Mouse (Mus musculus) CH12.LX (cell line): ENCODE data around the gene Cox14. TPM values are rescaled to one million over a fixed set of nuclear protein-coding genes. Genes with fewer than 3 reads are reported as not detected.
A peak's percentile ranks its signal among the peaks of the same experiment; 100 is the strongest.

Experiments
- DNase-seq: peaks from one replicate; pipeline ENCODE4 v3.0.0-alpha.2; 2013; ENCODE audit errors: extremely low read depth
- H3K27ac ChIP-seq: 2 replicates; pipeline ENCODE4 v1.5.1; 2012; ENCODE audit warnings: low read depth, mild to moderate bottlenecking, control low read depth, moderate library complexity; ENCODE audit not compliant: insufficient read depth
- H3K27me3 ChIP-seq: replicated peaks from 2 replicates; pipeline ENCODE3; 2012; ENCODE audit warnings: inconsistent platforms
- H3K36me3 ChIP-seq, 2 experiments: replicated peaks in 1 of 2; 2 replicates each; pipeline versions ENCODE3 to v1.6.1; 2012; ENCODE audit warnings: inconsistent platforms in 1 of 2, low read length in 1 of 2, mild to moderate bottlenecking in 1 of 2, mixed read lengths in 1 of 2, moderate library complexity in 1 of 2; ENCODE audit not compliant: control insufficient read depth in 1 of 2, insufficient read depth in 1 of 2
- H3K4me1 ChIP-seq, 2 experiments: 2 replicates each; pipeline ENCODE4 v1.6.1; 2012; ENCODE audit warnings: inconsistent platforms in 1 of 2, moderate library complexity in 1 of 2; ENCODE audit not compliant: insufficient read depth in 2 of 2, control insufficient read depth in 1 of 2
- H3K4me2 ChIP-seq: 2 replicates; pipeline ENCODE4 v1.6.1; 2012; ENCODE audit warnings: low read depth, mild to moderate bottlenecking, control low read depth; ENCODE audit not compliant: poor library complexity, insufficient read depth, severe bottlenecking
- H3K4me3 ChIP-seq, 3 experiments: fragments of 150-350 bp in 1 of 3; sonication (generic) in 1 of 3; replicated peaks in 1 of 3; 2 replicates each; pipeline versions ENCODE3 to v1.5.1; 2011 to 2012; ENCODE audit warnings: low read depth in 2 of 3, low read length in 2 of 3, mild to moderate bottlenecking in 2 of 3, moderate library complexity in 2 of 3, control low read depth in 1 of 3, improper control_type of control experiment in 1 of 3, inconsistent platforms in 1 of 3, mixed read lengths in 1 of 3; ENCODE audit not compliant: poor library complexity in 1 of 3
- H3K79me2 ChIP-seq: replicated peaks from 2 replicates; pipeline ENCODE4 v1.6.1; 2012; ENCODE audit warnings: mild to moderate bottlenecking, moderate library complexity; ENCODE audit not compliant: control insufficient read depth, poor library complexity, insufficient read depth, severe bottlenecking; ENCODE audit errors: extremely low read depth
- H3K9ac ChIP-seq: 2 replicates; pipeline ENCODE4 v1.6.1; 2012; ENCODE audit warnings: low read depth, mild to moderate bottlenecking, control low read depth, moderate library complexity; ENCODE audit not compliant: insufficient read depth
- H3K9me3 ChIP-seq: replicated peaks from 2 replicates; pipeline ENCODE3; 2012; ENCODE audit warnings: low read length, inconsistent platforms, mixed read lengths
- BHLHE40 ChIP-seq: IDR thresholded peaks from 2 replicates; pipeline ENCODE4 v1.6.1; 2011; ENCODE audit warnings: mild to moderate bottlenecking, low read depth, low read length, improper control_type of control experiment
- CHD2 ChIP-seq: IDR thresholded peaks from 2 replicates; pipeline ENCODE4 v1.6.1; 2011; ENCODE audit warnings: low read length, improper control_type of control experiment
- CTCF ChIP-seq, 2 experiments: IDR thresholded peaks in 1 of 2; conservative IDR thresholded peaks in 1 of 2; 2 replicates each; pipeline ENCODE4 v1.5.1; 2011 to 2012; ENCODE audit warnings: low read depth in 2 of 2, low read length in 2 of 2, improper control_type of control experiment in 1 of 2, inconsistent platforms in 1 of 2, mild to moderate bottlenecking in 1 of 2, moderate library complexity in 1 of 2
- E2F4 ChIP-seq: IDR thresholded peaks from 2 replicates; pipeline ENCODE4 v1.6.1; 2011; ENCODE audit warnings: low read depth, low read length, improper control_type of control experiment; ENCODE audit not compliant: insufficient replicate concordance
- ETS1 ChIP-seq: conservative IDR thresholded peaks from 2 replicates; pipeline ENCODE4 v1.6.1; 2012; ENCODE audit warnings: low read depth, mild to moderate bottlenecking, inconsistent platforms, low read length, improper control_type of control experiment, moderate library complexity
- GABPA ChIP-seq: IDR thresholded peaks from 2 replicates; pipeline ENCODE4 v1.6.1; 2012; ENCODE audit warnings: low read depth, low read length, improper control_type of control experiment, inconsistent platforms; ENCODE audit not compliant: insufficient replicate concordance
- HCFC1 ChIP-seq: IDR thresholded peaks from 2 replicates; pipeline ENCODE4 v1.6.1; 2012; ENCODE audit warnings: low read depth, mild to moderate bottlenecking, inconsistent platforms, low read length, improper control_type of control experiment
- IRF4 ChIP-seq: IDR thresholded peaks from 2 replicates; pipeline ENCODE4 v1.6.1; 2014; ENCODE audit warnings: low read depth, mild to moderate bottlenecking, inconsistent platforms, low read length, improper control_type of control experiment
- MAFK ChIP-seq: IDR thresholded peaks from 2 replicates; pipeline ENCODE4 v1.6.1; 2011; ENCODE audit warnings: low read length, improper control_type of control experiment; ENCODE audit not compliant: insufficient replicate concordance
- MYC ChIP-seq: IDR thresholded peaks from 2 replicates; pipeline ENCODE4 v1.6.1; 2011; ENCODE audit warnings: low read depth, mild to moderate bottlenecking, improper control_type of control experiment, low read length
- PAX5 ChIP-seq: IDR thresholded peaks from 2 replicates; pipeline ENCODE4 v1.6.1; 2012; ENCODE audit warnings: low read length, inconsistent platforms, mixed read lengths
- POLR2A ChIP-seq: IDR thresholded peaks from 2 replicates; pipeline ENCODE4 v1.6.1; 2011; ENCODE audit warnings: low read depth, mild to moderate bottlenecking, improper control_type of control experiment, low read length
- RAD21 ChIP-seq: IDR thresholded peaks from 2 replicates; pipeline ENCODE4 v1.6.1; 2011; ENCODE audit warnings: low read depth, mild to moderate bottlenecking, low read length, improper control_type of control experiment, moderate library complexity
- RCOR1 ChIP-seq: conservative IDR thresholded peaks from 2 replicates; pipeline ENCODE4 v1.6.1; 2012; ENCODE audit warnings: low read depth, mild to moderate bottlenecking, inconsistent platforms, low read length, improper control_type of control experiment
- SIN3A ChIP-seq: IDR thresholded peaks from 2 replicates; pipeline ENCODE4 v1.6.1; 2012; ENCODE audit warnings: low read length, improper control_type of control experiment, inconsistent platforms
- SMC3 ChIP-seq: IDR thresholded peaks from 2 replicates; pipeline ENCODE4 v1.6.1; 2011; ENCODE audit warnings: low read depth, low read length, improper control_type of control experiment
- TBP ChIP-seq: conservative IDR thresholded peaks from 2 replicates; pipeline ENCODE4 v1.6.1; 2011; ENCODE audit warnings: low read depth, low read length, improper control_type of control experiment
- TCF12 ChIP-seq: IDR thresholded peaks from 2 replicates; pipeline ENCODE4 v1.6.1; 2014; ENCODE audit warnings: low read depth, mild to moderate bottlenecking, inconsistent platforms, low read length, improper control_type of control experiment
- USF1 ChIP-seq: IDR thresholded peaks from 2 replicates; pipeline ENCODE4 v1.6.1; 2014; ENCODE audit warnings: low read depth, mild to moderate bottlenecking, inconsistent platforms, low read length, improper control_type of control experiment
- ZC3H11A ChIP-seq: IDR thresholded peaks from 2 replicates; pipeline ENCODE4 v1.6.1; 2012; ENCODE audit warnings: low read depth, mild to moderate bottlenecking, inconsistent platforms, low read length, improper control_type of control experiment
- dilution Hi-C: fragments of 300-500 bp; cut with MboI; formaldehyde crosslinking; loops from 2 replicates; pipeline ENCODE4 v1.14.3; 2020; ENCODE audit warnings: low sequenced_read_pairs; ENCODE audit not compliant: extremely low pct_unique_long_range_greater_than_20kb, extremely low pct_ligation_motif_present
- in situ Hi-C: fragments of 300-500 bp; cut with MboI; formaldehyde crosslinking; loops from 3 replicates; pipeline ENCODE4 v1.14.3; 2019; ENCODE audit warnings: low sequenced_read_pairs, low pct_ligation_motif_present, low pct_unique_long_range_greater_than_20kb, mixed read lengths
- polyA plus RNA-seq: library from polyadenylated mRNA; unstranded; fragments of >175 nt; gene quantifications from 2 replicates; pipeline ENCODE4 v1.2.1, GENCODE M21; 2012; ENCODE audit warnings: low read depth; ENCODE audit not compliant: insufficient read length
- total RNA-seq, 2 experiments: library from RNA; depleted of rRNA; stranded (reverse); fragments of 300-350 nt in 1 of 2; fragments of >200 nt in 1 of 2; gene quantifications; 2 replicates each; pipeline ENCODE4 v1.2.3; 2012 to 2014

Cox14 gene
- total and polyA plus RNA-seq, 3 experiments = 98.8 to 140 (median 119) TPM

DNA sequence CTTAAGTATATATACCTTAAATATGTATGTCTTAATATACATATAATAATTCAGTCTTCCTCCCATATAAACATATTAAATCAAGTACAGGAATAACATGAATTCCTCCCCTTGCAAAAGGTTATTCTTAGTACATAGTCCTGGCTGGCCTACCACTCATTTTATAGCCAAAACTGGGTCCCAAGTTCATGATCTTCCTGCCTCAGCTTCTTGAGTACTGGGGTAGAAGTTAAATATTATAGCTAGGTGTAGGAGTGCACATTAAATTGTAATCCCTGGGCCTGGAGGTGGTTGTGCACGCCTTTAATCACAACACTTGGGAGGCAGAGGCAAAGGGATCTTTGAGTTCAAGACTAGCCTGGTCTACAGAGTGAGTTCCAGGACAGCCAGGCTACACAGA lies 43.3 kb downstream of the Cox14 start:
- no peak overlapping the region for H3K9ac ChIP-seq
- no peak for DNase-seq
- in situ Hi-C loops = no loop called here
- TF ChIP-seq PAX5 = no peak
- TF ChIP-seq TCF12 = no peak
- no peak for TF ChIP-seq MAFK
- no peak for TF ChIP-seq ETS1
- TF ChIP-seq, all 38 proteins: peak for 0
- H3K27ac ChIP-seq = no peak overlapping the region
- no peak overlapping the region for H3K4me3 ChIP-seq
- peaks cover 13 to 44% of the 10 kb centered on the region in 2 experiments for H3K36me3 ChIP-seq
- H3K9me3 ChIP-seq = peaks cover 7% of the 10 kb centered on the region
- no peaks in the 10 kb centered on the region for H3K27me3 ChIP-seq
- peaks cover 32% of the 10 kb centered on the region for H3K79me2 ChIP-seq
- dilution Hi-C loops = no loop called here
- no peak overlapping the region for H3K4me2 ChIP-seq
- peaks cover 3 to 44% of the 10 kb centered on the region in 2 experiments; a peak in 3 of 4 replicates for H3K4me1 ChIP-seq

- Histone ChIP-seq H3K9ac (peak overlapping the region; percentile 84), H3K79me2 (peaks cover 31% of the 10 kb centered on the region), H3K27me3 (no peaks in the 10 kb centered on the region), H3K27ac (no peak overlapping the region), H3K4me3 (peak overlapping the region; percentile 75 to 94 (median 88)), H3K4me2 (peak overlapping the region; percentile 85), H3K36me3 (peaks cover 4 to 24% of the 10 kb centered on the region in 2 experiments), H3K4me1 (peaks cover 3 to 60% of the 10 kb centered on the region in 2 experiments; a peak in 3 of 4 replicates), H3K9me3 (peaks cover 1% of the 10 kb centered on the region)
- in situ Hi-C loops = loop anchor here (5.0 kb wide), 1 partner anchor 44 kb away; the partner anchor contains the start of gene Cox14
- dilution Hi-C loops = no loop called here
- no peak for DNase-seq
- no peak for TF ChIP-seq TBP
- no peak for TF ChIP-seq SMC3
- TF ChIP-seq HCFC1 = no peak
- TF ChIP-seq BHLHE40 = no peak
- no peak for TF ChIP-seq CHD2
- no peak for TF ChIP-seq SIN3A
- no peak for TF ChIP-seq IRF4
- TF ChIP-seq E2F4 = no peak
- TF ChIP-seq RAD21 = no peak
- no peak for TF ChIP-seq GABPA
- TF ChIP-seq TCF12 = no peak
- TF ChIP-seq MYC = no peak
- no peak for TF ChIP-seq POLR2A
- no peak for TF ChIP-seq CTCF (conservative IDR thresholded peaks at IDR 0.05 in 1 of 2, IDR thresholded peaks at IDR 0.05 in 1 of 2; ENCODE audit: low read depth in 2 of 2, low read length in 2 of 2)
- no peak for TF ChIP-seq RCOR1
- TF ChIP-seq ZC3H11A = no peak
- no peak for TF ChIP-seq USF1
These were observed 45.6 kb downstream of the Cox14 start for GRCm38 (mm10) chr15:99771004-99771500.
